Mouse (Mus musculus): ENCODE results near the gene Rpf1. TPM values are rescaled to one million over a fixed set of nuclear protein-coding genes. Genes with fewer than 3 reads are reported as not detected.

Gene Rpf1
- total RNA-seq, 2 experiments from 2014 or later: 15.7 to 18.5 TPM

DNA sequence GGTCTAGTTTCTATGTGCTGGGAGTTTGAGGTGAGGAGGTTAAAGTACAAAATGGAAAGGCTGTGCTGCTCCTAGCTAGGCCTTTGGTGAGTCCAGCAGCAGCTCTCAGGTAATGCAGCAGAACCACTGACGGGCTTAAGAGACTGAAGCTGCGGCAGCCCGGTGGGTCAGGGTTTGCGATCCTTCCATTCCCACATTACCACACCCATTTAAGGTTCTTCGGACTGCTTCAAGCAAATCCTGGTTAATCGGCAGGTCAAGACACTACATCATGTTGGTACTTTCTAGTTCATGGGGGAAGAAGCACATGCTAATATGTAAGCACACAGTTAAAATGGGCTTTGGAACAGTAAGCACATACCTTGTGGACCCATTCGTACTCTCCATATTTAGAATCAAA lies 14.5 kb downstream of the Rpf1 start:
- intact Hi-C loops (cut with DNase I): no loop called here
- no peak for DNase-seq (ENCODE audit: low spot score in 2 of 2)

DNA sequence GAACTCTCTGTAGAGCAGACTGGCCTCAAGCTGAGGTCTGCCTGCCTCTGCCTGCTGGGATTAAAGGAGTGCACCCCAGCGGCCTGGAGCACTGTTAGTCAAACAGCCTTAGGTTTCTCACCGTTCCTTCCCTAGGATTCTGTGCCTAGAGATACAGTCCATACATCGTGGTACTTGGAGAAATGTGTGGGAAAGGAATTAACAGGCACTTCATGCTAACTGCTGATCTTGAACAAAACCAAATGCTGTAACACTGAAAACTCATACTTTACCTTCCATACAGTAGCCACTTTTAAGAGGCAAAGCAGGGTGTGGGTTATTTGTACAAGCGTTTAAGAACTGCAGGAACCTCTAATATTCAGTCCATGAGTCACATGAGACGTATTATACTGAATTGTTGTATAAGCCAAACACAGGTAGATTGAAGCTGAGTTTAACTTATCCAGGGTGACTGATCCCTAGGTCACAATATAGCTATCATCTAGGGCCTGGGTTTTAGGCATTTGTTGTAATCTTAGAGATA lies 19.6 kb downstream of the Rpf1 start:
- no peak for DNase-seq (ENCODE audit: low spot score in 2 of 2)
- intact Hi-C loops (cut with DNase I): loop anchor here (5.0 kb wide), 1 partner anchor 159 kb away; no protein-coding TSS in a partner anchor

DNA sequence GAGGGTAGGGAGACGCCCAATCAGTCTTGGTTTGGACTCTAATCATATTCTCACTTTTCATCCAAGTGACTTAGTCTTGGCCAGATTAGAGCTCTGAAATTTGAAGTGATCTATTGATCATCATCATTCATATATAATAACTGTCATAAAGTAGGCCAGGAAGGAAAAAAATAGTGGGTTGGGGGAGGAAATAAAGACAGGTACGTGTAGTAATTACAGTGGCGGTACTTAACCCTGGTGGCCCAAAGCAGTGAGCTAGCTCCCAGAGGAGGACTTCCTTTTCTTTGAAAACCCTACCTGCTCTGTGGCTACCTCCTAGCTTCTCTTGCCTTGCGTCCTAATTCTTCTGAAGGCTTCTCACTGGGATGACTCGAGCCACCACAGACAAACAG lies 20.4 kb downstream of the Rpf1 start:
- intact Hi-C loops (cut with DNase I): loop anchor here (5.0 kb wide), 1 partner anchor 159 kb away; no protein-coding TSS in a partner anchor
- DNase-seq (ENCODE audit: low spot score in 2 of 2): no peak

DNA sequence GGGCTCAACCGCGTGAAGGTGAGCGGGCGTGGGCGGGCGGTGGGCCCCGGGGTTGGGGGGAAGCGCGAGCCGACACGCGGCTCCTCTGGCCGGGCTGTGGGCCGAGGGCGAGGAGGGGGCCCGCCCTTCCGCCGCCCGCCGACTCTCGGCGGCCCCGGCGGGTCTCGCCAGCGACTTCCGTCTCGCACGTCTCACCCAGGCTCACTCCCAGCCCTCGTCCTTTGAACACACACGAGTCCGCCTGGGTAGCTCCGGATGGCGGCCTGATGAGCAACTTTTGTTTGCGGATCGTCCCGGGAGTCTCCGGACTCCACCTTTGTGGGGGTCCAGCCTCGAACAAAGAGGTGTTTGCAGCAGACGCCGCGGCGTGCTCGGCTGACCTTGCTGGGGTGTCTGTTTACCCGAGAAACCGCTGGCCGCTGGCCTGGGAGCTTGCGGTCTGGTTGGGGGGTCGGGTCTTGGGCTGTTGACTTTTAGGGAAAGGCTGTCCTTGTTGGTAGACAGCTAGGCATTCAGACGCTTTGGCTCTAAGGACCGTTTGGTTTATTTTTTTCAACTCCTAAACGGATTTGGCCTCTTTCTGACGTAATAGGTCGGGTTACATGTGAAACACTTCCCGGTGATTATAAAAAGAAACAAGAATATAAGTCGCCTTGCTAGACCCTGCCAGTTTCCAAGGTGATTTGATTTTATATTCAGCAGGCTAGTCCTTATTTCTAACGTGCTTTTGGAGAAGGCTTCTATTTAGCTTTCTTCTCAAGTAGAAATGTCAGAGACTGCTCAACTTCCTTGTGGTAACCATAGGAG lies 21.0 kb downstream of the Rpf1 start:
- DNase-seq (ENCODE audit: low spot score in 2 of 2): peak in 1 of 2 experiments; percentile 20
- intact Hi-C loops (cut with DNase I): loop anchor here (5.0 kb wide), 1 partner anchor 158 kb away; no protein-coding TSS in a partner anchor

DNA sequence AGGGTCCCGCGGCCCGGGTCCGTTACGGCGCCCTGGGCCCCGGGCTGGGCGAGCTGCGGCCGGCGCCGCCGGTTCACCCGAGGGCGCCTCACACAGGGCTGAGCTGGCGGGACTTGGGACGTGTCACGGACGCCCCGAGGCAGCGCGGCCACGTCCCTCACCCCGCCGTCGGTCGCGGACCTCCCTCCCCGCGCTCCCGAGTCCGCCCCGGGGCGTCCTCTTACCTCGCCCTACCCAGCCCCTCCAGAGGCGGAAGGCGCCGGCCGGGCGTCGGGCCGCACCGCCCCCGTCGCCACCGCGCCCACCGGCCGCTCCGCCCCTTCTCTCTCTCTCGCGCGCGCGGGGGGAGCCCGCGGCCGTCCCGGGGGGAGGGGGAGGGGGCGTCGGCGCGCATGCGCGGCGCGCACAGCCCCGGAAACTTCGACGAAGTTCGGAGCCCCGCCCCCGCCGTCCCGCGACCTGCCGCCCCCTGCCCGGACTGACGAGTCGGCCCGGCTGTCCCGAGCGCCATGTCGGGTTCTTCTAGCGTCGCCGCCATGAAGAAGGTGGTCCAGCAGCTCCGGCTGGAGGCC lies 21.7 kb downstream of the Rpf1 start, which contains the start of the genes Spata1 and Gng5:
Spata1 (minus strand) TSS at position 323 of the 572 bp plus-strand sequence.
Gng5 (plus strand) TSS at position 377 of the 572 bp plus-strand sequence.
- DNase-seq (ENCODE audit: low spot score in 2 of 2): peak; percentile 49 to 63
- intact Hi-C loops (cut with DNase I): loop anchor here (5.0 to 10.0 kb wide), 2 partner anchors 157 to 315 kb away; no protein-coding TSS in a partner anchor

DNA sequence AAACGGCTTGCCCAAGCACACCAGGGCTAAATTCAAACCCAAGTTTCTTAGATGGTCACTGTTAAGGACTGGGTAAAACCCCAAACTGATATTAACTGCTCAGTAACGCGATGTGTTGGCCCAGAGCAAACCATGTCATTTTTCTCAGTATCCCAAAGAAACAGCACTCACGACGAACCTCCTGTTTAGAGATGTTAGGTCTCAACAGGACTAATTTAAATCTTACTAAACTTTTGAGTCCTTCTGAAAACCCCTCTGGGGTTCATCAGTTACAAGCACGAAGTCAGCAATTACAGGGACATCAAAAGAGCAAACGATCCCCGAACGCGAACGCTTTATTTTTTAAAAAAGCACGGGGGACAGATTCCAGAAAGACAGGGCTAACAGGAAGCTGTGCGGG lies 22.2 kb downstream of the Rpf1 start:
- intact Hi-C loops (cut with DNase I): loop anchor here (10.0 kb wide), 1 partner anchor 314 kb away; no protein-coding TSS in a partner anchor
- DNase-seq (ENCODE audit: low spot score in 2 of 2): no peak

DNA sequence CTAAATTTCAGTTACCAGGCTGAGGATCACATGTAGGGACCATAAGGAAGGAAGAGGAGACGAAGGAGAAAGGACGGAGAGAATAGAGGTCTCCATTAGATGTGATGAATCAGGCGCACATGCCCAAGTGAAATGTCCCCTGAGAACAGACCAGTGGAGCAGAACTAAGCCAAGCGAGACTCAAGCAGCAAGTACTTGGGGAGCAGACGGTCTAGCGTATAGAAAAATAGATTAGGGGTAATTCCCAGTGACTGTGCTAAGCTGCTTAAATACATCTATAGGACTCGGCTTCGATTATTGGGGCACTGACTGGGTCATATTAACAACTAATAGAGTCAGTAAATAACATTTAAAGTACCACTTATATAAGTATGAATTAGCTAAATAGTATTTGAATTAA lies 26.3 kb downstream of the Rpf1 start:
- no peak for DNase-seq (ENCODE audit: low spot score in 2 of 2)
- intact Hi-C loops (cut with DNase I): loop anchor here (10.0 kb wide), 1 partner anchor 310 kb away; no protein-coding TSS in a partner anchor

DNA sequence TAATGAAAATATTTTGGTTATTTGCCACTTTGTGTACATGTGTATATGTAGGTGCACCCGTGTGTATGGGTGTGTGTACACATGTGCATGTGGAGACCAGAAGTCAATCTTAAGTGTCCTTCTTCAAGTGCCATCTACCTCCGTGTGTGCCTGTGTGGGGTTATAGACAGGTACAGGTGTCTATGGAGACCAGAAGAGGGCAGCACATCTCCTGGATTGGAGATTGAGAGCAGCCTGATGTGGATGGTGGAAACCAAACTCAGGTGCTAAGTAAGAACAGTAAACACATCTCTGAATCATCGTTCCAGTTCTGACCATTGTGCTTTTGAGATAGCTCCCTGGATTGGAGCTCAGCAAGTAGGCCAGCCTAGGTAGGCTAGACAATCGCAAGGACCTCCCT lies 34.8 kb downstream of the Rpf1 start:
- no peak for DNase-seq (ENCODE audit: low spot score in 2 of 2)
- intact Hi-C loops (cut with DNase I): no loop called here

DNA sequence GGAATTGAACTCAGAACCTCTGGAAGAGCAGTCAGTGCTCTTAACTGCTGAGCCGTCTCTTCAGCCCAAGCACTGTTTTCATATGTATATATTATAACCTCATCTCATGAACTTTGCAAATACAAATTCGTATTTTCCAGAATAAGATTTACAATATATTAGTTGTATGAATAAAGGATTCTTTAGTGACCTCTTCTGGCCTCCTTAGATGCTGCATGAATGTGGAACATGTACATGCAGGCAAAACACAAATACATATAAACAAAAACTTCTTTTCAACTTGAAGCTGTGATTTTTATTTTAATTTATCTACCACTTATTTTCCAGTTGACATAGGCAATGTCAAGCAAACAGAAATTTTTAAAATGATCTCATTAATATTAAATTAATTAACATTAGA lies 39.2 kb downstream of the Rpf1 start:
- intact Hi-C loops (cut with DNase I): no loop called here
- no peak for DNase-seq (ENCODE audit: low spot score in 2 of 2)

DNA sequence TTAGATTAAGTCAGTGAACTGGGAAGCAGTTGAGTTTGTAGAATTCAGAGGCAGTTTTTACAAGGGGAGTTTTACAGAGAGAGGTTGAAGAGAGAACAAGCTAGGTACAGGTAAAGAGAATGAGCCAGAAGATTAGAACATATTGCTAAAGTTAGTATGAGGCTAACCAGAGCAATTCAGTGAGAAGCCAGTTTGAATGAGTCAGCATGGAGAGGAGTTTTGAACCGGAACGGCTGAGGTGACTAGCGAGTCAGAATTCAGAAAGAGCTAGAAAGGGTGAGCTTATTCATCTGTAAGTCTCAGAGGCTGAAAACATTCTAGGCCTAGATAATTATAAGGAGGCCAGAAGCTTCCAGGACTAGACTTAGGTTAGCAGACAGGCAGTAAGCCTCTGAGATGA lies 46.8 kb downstream of the Rpf1 start:
- intact Hi-C loops (cut with DNase I): no loop called here
- no peak for DNase-seq (ENCODE audit: low spot score in 2 of 2)

DNA sequence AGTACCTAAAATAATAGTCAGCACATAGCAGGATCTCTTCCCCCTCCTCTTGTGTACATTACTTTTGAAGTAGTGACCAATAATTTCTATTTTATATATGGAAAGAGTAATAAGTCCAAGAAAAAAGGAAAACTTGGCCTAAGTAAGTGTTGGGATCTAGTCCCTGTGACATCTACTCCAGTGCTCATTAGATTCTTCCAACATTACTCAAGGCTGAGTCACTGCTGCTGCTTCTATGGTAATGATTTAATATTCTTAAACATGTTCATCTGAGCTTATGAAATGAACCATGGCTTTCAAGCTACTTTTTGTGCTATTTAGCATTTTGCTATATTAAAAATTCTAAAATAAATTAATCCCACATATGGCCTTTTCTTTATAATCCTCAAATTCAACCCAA lies 47.5 kb downstream of the Rpf1 start:
- DNase-seq (ENCODE audit: low spot score in 2 of 2): no peak
- intact Hi-C loops (cut with DNase I): no loop called here

DNA sequence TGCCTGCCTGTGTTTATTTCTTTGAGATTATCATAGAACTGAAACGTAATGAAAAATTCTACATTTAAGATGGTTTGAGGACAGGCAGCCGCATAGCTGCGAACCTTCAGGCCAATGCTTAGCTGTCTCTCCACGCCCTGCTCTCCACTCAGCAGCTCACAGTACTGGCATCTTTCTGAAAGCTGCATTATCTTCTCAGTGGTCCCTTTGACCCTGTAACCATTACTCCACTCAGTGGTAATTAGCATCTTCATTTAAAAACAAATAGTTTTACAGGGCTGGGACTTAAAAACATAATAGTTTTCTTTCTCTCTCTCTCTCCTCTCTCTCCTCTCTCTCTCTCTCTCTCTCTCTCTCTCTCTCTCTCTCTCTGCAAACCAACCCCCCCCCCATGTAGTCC lies 48.6 kb downstream of the Rpf1 start:
- intact Hi-C loops (cut with DNase I): no loop called here
- no peak for DNase-seq (ENCODE audit: low spot score in 2 of 2)

DNA sequence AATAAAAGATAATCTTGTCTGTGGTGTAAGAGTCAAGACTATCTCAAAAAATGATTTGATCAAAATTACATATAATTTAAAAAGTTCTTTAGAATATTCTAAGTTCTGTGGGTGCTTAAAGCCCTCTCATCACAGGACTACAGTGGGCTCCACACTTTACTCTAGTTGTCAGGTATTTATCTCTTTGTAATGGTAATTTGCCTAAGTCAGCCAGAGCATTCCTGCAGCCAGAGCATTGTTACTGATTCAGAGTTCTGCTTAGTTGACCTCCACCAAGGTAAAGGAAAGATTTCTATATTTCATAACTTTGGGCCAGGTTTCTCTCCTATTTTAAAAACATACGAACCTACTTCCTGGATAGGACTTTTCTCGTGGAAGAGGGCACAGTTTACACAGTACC lies 52.0 kb downstream of the Rpf1 start:
- intact Hi-C loops (cut with DNase I): no loop called here
- no peak for DNase-seq (ENCODE audit: low spot score in 2 of 2)

DNA sequence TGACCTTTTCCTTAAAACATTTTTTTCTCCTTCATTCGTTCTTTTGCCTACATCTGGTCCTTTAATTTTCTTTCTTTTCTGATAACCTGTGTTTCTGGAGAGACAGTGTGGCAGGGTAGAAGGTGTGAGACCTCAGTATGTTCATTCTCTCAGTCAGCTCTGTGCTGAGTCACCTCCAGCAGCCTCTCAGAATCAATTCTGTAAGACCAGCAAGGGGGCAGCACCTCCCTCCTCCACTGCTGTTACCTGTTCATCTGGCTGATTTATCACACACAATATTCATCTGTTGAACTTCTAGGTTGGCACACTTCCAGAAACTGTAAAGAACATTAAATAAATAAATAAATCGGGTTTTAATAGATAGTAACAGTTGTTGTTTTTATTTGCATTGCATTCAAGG lies 58.3 kb downstream of the Rpf1 start:
- intact Hi-C loops (cut with DNase I): no loop called here
- DNase-seq (ENCODE audit: low spot score in 2 of 2): no peak

Other genes starting within 250 kb of the Rpf1 start
- 10 to 100 TPM; 97.0 to 97.3 TPM for gene Ssx2ip, start 116.8 kb downstream of the Rpf1 start, total RNA-seq (2021)
- gene Ctbs, start 71.6 kb downstream of the Rpf1 start, total RNA-seq (2021): 1 to 10 TPM; 6.3 to 8.4 TPM
- gene Spata1, start 21.7 kb downstream of the Rpf1 start, total RNA-seq (2021): 1 to 10 TPM; 4.0 to 6.7 TPM
- 10 to 100 TPM; 47.3 to 49.9 TPM for gene Gng5, start 21.6 kb downstream of the Rpf1 start, total RNA-seq (2021)
- gene Uox, start 49.0 kb upstream of the Rpf1 start, total RNA-seq (2021): under 1 TPM; 0.39 to 0.80 TPM
- gene Dnase2b, start 94.2 kb upstream of the Rpf1 start, total RNA-seq (2021): not detected
- under 1 TPM in 1 of 2 experiments, not detected in 1; 0.37 TPM for gene 4930503B20Rik, start 129.9 kb upstream of the Rpf1 start, total RNA-seq (2021)
- gene Samd13, start 164.2 kb upstream of the Rpf1 start, total RNA-seq (2021): 1 to 10 TPM in 1 of 2 experiments, not detected in 1; 1.1 TPM

Data from left cerebral cortex, postnatal 25 days (tissue).